Mouse (Mus musculus) Muller cell, postnatal 12 days (primary cell): ENCODE measurements at regions not wholly inside any gene's neighbourhood (a gene's known extent, or its start where the extent isn't known, plus 50 kb on each side); places are given as distances from the start of the nearest gene placed in this dataset.
A peak's percentile ranks its signal among the peaks of the same experiment; 100 is the strongest.

Experiments used
- DNase-seq: peaks from one replicate; pipeline ENCODE4 v3.0.0-alpha.2; 2015; ENCODE audit errors: inconsistent ontology term

- DNase-seq, result no peak
Measured at GRCm38 (mm10) chr8:116379851-116380250, 124.9 kb upstream of the Dynlrb2 start.

DNA sequence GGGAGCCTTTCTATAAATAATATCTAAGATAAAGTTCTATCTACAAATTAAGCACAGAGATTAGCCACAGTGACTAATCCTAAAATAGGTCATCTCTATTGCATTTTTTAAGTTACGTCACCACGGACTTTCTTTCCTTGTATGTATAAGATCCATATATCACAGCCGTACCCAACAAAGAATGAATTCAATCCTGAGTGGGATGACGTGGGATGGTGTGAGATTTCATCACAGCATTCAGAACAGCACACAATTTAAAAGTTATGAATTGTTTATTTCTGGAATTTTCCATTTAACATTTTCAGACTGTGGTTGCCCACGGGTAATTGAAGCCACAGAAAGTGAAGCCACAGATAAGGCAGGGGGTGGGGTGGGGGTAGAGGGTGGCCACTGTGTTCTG is 129.0 kb upstream of the Dynlrb2 start:
- no peak for DNase-seq

DNA sequence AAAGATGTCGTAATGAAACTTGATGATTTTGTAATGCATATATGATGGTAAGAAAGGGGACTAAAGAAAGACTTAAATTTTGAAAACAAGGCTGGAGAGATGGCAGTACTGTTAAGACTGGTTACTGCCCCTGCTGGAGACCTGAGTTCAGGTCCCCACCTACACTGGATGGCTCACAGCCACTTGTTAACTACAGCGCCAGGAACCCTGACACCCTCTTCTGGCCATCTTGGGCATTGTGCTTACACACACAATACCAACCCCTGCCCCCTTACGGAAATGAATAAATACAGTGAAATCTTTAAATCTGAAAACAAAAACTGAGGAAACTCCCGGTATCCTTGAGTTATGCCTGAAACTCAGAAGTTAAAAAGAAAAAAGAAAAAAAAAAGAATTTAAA is 131.7 kb upstream of the Dynlrb2 start:
- DNase-seq, result peak; percentile 17

- DNase-seq, result peak; percentile 85
Measured at GRCm38 (mm10) chr8:116372574-116372973, 132.2 kb upstream of the Dynlrb2 start.

- DNase-seq, result no peak
Measured at GRCm38 (mm10) chr8:116372056-116372455, 132.7 kb upstream of the Dynlrb2 start.

DNA sequence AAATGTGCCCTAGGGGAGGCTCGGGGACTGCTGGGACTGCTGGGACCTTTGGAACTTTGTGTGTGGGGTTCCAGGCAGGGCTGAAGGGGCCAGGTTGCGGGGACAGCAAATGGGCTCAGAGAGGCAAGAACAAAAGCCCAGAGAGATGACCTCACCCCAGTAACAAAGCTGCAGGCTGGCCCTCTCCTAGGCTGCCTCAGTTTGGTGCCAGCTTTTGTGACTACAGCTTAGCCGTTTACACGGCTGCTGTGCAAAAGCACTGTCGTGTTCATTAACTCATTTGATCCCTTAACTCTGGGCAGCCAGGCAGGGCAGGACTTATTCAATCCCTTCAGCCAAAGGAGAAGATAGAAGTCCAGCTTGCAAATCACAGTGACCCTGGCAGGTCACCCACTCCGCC is 137.3 kb upstream of the Dynlrb2 start:
- DNase-seq, result peak; percentile 71

GRCm38 (mm10) chr8:116366706-116367105 is 138.1 kb upstream of the Dynlrb2 start:
- no peak for DNase-seq

DNA sequence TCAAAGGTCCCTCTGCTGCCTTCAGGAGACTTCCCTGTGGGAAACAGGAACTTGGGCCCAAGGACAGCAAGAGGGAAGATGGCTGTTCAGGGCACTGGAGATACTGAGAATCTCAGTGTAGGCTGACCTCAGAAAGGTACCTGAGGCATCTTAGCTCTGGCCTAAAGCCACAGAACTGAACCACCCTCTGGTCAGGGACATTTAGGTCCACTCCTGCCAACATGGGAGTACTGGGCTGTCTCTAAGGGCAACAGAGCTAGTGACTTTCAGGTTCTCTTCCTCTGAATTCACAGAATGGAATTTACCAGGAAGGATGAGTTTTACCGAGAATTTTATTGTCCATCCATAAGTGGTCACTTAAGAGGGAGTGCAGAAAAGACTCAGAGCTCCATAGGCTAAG is 140.0 kb upstream of the Dynlrb2 start:
- DNase-seq, result no peak

GRCm38 (mm10) chr8:116364172-116364571 is 140.6 kb upstream of the Dynlrb2 start:
- peak; percentile 34 for DNase-seq

DNA sequence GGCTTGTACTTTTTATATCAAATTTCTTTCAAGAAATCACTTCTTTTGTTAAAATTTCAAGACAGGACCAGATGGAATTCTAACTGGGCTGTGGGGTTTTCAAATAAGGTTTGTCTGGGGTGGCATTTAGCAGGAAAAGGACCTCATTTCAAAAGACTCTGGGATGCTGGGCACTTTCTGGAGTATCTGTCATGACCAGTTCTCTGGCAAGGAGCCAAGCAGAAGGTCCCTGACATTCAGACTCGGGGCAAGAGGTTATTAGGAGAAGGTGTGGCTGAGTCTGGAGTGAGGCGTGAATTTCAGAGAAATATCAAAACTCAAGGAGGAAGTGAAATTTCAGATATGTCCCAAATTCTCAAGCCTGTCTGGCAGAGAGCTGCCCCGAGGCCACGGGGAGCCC is 142.4 kb upstream of the Dynlrb2 start:
- no peak for DNase-seq

DNA sequence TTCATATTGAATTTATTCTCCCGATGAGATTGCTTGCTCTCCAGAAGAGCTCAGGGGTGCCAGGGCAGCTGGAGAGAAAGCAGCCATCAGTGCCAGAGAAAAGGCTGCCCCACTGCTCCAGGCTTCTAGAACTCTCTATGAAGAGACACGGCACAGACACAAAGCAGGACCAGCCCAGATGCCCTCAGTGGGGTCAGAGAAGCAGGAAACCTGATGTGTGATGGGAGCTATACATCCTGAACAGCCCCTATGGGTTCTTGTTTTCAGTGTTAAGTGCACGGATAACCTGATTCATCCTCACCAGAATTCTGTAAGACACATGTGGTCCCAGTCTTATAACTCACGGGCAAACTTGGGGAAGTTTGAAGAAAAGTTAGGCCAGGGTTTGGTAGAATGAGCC is 145.0 kb upstream of the Dynlrb2 start:
- DNase-seq, result no peak

DNA sequence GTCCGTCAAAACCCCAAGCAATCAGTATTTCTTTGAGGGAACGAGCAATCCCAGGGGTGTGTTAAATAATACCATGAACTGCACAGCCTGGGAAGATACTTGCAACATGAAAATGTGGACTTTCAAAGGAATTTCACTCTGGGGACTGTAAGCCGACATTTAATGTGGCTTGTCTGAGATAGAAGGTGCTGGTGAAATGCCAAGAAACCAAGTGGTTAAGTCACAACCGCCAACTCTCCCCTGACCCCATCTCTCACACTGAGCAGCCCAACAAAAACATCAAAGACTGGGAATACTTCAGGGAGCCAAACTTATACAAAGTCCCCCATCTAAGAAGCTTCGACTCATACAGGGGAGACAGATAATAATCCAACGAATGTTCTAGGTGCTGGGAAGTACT is 150.0 kb upstream of the Dynlrb2 start:
- no peak for DNase-seq

DNA sequence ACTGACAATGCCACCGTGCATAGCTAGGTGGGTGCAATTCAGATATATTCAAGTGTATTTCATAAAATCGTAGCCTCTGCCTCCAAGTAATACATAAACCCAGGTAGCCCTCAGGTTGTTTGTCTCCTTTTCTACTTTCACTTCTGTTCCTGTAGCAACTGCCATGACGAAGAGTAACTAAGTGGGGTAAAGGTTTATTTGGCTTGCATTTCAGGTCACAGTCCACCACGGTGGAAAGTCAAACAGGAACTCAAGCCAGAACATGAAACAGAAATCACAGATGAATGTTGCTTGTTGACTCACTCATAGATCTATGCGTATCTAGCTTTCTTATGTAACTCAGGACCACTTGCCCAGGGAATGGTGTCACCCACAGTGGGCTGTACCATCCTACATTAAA is 150.9 kb upstream of the Dynlrb2 start:
- DNase-seq, result no peak

DNA sequence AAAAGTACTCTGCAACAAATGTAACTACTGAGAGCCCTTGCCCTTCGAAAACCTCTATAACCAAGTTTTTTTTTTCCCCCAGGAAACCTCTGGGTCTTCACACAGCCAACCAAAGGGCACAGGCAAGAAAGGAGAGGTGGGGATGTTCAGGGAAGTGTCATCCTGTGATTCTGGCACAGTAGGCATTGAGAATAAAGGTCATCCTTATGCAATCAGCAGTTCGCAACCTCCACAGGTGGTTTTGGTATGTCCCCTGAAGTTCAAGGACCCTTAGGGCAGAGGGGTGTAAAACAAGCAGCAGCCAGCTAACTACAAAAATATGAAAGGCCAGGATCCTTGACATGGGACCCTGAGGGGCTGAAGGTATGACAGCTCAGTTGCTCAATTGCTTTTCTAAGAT is 152.1 kb upstream of the Dynlrb2 start:
- DNase-seq, result no peak

DNA sequence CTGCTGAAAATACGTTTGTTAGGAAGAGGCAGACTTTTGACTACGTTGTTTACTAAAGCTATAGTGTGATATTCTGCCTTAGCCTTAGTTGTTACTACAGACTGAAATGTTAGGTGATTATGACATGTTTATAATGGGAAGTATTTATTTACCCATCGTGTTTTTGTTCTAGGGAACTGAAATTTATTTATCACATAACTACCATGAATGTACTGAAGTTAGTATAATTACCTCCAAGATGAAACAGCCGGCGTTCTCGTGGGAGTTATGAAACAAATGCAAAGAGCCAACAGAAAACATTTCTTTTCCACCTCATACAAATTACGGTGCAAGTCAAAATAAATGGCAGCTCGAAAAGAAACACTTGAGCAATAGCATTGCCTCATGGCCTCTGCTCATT is 155.8 kb upstream of the Dynlrb2 start:
- no peak for DNase-seq

DNA sequence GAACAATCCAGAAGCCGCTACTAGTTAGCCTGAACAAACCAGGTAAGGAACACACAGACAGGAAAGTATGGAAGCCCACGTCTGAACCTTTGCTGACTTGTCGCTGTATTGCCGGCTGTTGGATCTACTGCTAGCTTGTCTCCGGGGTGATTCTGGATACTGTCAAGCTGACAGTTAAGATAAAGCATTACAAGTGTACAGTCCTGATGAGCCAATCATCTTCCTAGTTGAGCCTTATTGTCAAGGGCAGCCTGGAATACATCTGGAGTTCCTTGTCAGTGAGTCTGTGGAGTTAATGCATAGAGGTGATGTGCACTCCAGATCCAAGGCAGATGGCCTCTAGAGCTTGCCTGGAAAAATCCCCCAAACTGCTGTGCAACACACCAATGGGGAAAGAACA is 157.8 kb upstream of the Dynlrb2 start:
- DNase-seq, result no peak

GRCm38 (mm10) chr8:116344590-116345222 is 160.1 kb upstream of the Dynlrb2 start:
- DNase-seq, result no peak

DNA sequence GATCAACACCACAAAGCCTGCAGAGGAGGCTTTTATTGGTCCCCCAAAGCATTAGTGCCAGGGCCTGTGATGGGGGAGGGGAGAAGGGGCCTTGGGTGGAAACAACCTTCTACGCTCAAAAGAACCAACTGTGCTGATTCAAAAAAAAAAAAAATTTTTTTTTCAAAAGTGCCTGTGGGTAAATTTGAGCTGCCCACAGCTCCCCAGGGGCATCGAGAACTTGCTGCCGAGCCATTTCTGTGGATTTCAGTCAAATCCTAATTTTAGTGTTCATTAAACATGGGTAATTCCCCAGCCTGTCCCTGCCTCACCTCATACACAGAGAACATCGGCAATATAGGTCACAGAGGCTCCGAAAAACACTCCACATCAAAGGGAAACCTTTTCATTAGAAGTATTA is 161.2 kb upstream of the Dynlrb2 start:
- no peak for DNase-seq

DNA sequence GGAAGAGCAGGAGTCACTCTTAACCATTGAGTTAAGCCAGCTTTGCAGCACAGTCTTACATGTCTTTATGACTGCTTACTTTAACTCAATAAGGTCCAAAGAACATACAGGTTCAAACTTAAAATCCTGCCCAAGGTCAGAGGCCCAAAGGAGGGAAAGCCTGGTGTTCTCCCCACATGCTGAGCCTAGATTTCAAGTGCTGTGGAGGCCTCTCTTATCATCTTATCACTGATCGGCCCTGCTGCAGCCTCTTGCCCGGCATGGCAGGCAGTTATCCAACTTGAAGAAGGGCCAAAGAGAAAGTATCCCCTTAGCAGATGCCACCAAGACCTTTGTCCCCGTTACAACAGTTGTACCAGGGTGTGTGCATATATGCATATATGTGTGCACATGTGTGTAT is 170.0 kb upstream of the Dynlrb2 start:
- DNase-seq, result no peak

- peak; percentile 5 for DNase-seq
Measured at GRCm38 (mm10) chr8:116334101-116334500, 170.7 kb upstream of the Dynlrb2 start.

DNA sequence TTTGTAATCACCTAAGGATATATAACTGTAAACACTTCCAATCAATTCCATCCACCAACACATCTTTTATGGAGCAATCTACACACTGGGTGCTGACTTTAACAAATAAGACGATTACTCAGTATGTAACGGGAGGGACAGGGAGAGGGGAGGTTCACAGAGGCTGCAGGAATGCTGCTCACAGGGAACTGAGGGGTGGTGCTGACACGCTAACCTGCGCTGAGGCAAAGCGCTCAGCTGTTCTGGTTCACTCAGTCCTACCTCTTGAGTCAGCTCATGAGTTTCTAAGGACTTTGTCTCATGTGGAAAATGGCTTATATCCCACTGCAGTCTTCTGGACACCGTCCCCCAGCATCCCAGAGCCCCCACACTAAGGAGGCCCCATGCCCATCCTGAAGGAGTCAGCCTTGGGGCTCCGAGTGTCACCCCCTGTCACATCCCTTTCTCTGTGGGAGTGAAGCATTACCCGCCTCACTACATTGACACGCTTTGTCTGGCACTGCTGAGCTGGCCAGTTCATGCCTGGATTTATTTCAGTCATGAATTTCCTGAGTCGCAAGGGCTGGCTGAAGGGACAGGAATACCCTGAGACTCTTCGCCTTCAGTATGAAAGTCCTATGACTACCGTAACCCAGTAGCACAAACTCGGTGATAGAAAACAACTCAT is 184.6 kb upstream of the Dynlrb2 start:
- no peak for DNase-seq

- no peak for DNase-seq
Measured at GRCm38 (mm10) chr8:116315410-116315809, 189.4 kb upstream of the Dynlrb2 start.

DNA sequence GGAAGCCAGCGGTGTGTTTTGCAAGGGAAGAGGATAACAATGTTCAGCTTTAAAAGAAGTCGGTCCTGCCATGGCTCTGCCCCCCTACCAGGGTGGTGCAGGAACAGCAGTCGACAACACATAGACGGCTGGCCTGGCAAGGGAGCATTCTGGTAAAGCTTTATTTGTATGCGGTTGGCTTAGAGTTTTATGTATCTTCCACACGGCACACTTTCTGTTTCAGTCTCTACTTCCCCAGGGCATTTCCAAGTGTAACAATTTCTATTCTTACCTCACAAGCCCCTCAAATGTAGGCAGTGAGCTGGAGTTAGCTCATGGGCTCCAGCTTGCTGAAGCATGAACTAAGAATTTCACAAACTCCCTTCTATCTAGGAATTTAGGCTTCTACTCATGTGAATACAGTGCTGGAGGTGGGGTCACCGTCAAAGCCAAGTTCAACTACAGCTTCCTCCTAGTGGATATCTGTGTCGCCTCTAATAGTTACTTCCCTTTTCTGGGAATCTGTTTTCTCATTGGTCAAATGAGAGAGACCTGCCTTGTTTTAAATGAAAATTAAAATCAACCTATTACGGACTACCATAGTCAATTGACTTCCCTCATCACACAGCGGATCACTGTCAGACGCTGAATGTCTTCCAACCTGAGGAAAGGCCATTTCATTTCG is 190.2 kb upstream of the Dynlrb2 start:
- no peak for DNase-seq
